Mouse (Mus musculus) hindlimb bud, embryonic 11.5 days (tissue): ENCODE data around the gene Gm19935.

ENCODE experiments used
- DNase-seq: peaks from one replicate; pipeline ENCODE4 v3.0.0-alpha.2; 2012; ENCODE audit warnings: low read depth, low spot score; ENCODE audit errors: extremely low spot score

Gm19935 gene

DNA sequence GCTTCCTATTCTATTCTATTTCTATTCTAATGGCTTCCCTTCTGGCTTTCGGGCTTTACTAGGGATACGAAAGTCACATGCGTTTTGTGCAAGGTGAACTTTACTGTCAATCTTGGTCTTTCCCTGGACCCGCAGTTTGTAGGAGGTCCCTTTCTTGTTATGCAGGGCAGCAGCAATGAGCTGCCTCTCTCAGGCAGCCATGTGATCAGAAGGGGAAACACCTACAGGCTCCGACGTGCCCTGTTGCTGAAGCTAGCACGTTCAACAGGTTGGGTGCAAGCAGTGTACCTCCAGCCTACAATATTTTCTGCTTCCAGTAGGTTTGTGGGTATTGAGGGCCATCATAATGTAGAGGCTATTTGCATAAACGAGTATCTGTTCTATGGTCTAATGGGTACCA, 13.8 kb upstream of the Gm19935 start:
- DNase-seq: no peak

DNA sequence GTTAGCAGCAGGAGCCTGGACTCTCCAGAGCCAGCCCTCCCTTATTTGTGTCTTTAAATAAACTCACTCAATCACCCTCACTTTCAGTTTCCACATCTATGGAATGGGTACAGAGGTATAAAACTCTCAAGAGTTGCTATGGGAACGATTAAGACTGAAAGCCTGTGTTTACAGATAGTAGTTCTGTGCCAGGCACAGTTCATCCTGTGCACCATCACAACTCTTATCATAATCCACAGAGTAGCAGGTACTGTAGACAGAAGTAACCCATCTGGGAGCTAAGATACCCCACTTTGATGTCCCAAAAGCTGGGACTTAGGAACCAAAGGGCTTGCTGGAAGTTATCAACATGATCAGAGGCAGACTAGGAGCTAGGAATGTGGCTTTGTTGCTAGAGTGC, 12.6 kb upstream of the Gm19935 start:
- no peak for DNase-seq

DNA sequence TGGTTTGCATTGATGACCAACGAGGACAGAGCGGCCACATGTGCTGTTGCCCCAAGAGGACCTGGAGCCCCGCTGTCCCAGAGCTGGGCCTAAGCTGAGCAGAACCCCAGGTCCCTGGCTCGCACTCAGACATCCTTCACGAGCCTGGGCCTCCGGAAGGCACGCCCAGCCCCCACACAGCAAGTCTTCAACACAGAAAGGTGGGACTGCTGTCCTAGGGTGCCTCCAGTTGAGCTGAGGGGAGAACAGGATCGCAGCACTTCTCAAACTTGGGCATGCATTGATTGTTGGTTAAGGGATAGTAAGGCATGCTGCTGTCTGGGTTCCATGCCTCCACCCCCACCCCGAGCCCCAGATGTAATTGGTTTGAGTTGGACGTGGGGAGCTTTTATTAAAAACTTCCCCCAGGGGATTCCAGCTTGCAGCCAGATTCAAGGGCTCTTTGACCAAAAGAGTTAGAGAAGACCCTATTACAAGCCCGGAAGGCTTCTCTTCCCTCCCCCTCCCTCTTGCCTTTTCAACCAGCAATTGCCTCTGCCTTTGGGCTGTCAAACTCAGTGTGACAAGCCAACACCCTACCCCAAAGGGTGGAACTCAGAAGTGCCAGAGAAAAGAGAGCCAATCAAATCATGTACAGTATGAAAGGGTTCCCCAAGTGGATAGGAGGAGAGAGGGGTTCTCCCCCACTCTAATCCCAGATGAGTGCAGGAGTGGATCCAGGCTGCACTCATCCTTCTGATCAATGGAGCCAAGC, 12.0 kb upstream of the Gm19935 start:
- DNase-seq: peak; percentile 16

DNA sequence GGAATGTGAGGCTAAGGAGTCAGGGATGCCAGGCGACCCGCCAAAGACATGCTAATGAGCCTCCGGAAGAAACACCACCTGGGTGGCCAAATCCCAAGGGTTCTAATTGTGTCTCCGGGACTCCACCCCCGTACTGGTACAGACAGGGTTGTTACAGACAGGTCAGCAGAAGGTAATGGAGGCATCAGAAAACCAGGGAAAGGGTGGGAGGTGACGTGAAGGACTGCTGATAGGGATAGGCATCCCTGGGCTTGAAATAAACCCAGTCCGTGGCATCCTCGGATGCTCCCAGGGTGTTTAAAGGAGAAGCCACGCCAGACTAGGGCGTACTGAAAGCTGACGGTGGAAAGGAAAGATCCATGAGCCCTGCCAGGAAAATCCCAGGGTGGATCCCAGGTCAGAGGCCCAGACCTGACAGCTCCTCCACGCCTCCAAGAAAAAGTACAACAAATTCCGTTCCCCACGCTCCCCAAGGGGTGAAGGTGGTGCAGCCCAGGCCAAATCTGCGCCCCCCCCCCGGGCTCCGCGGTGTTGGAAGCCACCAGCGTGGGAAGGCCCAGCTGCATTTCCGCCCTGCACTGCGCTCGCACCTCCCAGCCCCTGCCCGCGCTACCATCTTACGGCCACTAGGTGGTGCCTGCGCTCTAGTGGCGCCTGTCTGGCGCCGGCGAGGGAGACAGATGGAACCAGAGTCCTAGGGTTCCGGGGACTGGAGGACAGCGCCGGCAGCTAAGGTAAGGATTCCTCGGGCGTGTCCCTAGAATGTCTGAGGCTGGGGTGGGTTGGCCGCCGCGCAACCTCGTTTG, 11.2 kb upstream of the Gm19935 start, which contains the start of gene Chd9:
Gene Chd9 (plus strand): TSS at position 172 of the 806 bp plus-strand sequence.
- DNase-seq: peak; percentile 72

DNA sequence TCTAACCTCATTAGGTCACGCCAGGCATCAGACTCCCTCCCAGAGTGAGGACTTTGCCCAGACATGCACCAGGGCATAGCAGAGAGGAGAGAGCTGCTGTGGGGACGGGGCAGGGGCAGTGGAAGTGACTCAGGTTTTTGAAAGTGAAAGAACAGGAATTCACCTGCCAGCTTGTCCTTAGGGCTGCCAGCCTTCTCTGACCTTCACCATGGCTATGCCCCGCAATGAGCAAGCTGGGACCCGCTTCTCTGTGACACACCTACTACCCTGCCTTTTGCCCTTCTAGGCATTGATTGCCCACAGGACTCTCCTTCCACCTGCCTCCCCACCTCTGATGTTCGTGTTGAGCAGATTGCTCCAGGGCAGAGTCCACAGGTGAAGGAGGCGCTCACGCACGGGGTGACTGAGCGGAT, 8.3 kb upstream of the Gm19935 start:
- DNase-seq: no peak

DNA sequence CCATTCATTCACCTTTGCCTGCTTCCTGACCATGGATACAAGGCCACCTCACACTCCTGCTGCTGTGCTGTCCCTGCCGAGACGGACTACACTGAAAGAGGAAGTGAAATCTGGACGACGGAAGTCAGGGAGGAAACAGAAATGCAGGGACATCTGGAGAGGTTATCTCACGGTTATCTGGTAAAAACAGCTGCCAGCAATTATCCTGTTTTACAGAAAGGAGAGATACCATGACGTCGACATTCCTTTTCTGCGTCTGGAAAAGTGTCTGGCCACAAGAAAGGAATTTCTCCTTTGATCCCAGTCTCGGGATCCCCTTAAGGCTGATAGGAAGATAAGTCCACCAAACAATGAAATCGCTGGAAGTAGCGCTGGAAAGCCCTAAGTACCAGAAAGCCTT, 5.2 kb upstream of the Gm19935 start:
- no peak for DNase-seq

DNA sequence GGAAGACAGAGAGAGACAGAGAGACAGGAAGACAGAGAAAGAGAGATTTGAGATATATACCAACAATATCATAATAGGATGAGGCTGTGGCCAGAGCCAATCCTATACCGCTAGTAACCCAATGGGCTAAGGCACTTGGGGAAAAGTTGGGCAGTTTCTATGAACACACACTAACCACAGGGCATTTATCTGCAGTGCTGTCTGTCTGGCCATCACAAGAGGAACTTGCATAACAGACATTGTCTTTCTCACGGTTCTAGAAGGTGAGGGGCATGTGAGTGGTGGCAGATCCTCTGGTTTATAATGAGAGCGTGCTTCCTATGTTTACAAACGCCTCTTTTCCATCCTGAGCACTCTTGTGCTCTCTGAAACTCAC, 3.1 kb upstream of the Gm19935 start:
- no peak for DNase-seq

DNA sequence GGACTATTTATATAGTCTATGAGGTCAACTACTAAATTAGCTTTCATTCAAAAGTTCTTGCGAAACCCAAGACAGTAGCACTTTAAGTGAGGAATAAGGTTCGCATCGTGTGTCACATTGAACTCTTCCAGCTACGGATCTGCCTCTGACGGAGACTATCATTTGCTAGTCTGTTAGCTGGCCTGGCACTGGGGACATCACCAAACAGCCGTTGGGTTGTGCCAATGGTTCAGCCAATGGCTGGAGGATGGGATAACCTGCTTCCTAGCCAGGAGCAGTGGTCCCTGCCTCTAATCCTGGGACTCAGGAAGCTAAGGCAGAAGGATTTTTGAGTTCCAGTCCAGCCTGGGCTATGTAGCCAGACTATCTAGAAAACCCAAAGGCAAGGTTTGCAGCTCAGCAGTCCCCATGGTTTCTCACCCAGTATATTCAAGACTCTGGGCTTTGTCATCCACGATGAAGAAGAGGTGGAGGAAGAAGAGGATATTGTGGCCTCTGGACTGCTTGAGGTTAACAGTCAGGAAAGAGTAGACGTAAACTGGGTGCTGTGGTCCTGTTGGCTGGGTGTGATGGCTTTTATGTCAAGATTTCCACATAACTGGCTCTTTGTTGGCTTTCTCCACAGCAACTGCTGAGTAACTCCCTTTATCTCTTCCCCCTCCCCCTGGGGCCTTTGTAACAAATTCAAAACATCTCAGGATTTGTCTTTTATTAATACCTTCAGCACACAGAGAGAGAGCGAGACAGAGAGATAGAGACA, 2.5 kb upstream of the Gm19935 start:
- DNase-seq: no peak

DNA sequence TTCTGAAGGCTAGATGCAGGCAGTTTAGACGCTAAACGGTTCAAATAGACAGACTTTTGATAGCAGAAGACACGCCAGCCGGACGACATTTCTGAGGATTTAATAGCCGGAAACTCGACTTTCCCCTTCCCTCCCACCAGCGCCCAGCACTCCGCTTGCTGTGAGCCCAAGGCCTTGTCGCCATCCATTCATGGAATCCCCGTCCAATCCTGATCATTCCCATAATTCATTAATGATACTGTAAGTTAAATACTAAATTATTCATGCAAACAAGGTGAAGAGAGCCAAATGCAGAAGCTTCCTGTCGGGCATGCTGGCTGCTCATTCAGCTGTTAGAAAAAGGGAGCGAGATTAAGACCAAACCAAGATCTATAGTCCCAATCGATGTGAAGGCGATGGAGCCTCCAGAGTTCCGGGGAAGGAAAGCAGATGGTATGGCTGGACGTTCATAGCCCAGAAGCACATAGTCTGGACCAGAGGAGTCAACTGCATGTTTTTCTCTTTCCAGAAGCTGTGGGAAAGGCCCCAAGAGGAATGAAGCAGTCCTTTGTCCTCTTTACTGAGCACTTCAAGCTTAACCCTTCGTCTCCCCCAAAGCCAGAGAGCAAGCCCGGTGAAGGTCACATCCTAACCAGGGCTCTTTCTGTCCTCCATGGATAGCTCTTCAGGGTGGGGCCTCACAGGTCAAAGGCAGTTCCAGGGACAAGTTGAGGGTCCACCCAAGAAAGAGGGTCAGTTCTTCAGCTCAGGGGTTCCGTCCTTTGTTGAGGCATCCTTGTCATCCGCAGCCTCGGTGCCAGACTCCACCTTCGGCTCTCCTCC, 921 bp downstream of the Gm19935 start:
- DNase-seq: no peak

DNA sequence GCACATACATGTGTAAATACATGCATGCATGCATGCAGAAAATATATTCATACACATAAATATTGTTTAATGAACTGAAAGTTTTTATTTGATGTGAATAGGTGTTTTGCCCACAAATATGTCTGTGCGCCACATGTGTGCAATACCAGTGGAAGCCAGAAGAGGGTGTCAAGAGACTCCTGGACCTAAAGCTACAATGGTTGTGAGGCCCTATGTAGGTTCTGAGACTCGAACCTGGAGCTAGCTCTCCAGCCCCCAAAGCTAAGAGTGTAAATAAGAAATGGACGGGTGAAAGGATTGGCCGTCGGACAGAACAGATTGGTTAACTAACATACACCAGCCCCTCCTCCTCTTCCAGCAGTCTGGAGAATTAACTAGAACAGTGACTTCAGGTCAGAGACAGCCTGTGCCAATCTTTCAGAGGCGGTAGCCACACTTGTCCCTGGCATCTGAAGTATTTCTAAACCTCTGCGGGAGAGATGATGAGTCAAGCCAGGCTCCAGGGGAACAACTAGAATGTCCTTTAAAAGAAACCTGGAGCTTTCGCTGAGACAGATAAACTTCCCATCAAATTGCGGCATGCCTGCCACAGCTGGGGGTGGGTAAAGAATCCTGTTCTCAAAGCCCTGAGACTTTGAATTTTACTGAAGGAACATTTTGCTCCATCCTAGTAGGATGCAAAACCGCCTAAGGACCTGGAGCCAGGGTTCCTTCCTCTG, 3.4 kb downstream of the Gm19935 start:
- DNase-seq: no peak

DNA sequence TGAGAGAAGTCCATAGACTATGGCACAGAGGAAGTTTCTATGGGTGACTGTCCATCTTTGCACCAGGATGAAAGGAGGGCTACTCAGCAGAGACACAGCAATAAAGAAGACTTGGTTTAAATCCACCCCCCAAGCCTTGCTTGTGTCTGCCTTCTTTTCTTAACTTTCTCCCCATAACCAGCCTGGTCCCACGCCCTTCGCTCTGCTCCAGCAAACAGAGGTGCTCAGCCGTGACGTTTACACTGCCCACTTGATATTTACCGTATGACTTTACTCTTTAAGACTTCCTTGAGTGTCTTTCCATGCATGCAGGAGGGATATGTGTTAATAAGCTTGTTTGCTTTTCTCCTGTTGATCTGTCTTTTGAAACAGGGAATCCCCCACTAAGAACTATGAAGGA, 17.7 kb downstream of the Gm19935 start:
- DNase-seq: no peak

DNA sequence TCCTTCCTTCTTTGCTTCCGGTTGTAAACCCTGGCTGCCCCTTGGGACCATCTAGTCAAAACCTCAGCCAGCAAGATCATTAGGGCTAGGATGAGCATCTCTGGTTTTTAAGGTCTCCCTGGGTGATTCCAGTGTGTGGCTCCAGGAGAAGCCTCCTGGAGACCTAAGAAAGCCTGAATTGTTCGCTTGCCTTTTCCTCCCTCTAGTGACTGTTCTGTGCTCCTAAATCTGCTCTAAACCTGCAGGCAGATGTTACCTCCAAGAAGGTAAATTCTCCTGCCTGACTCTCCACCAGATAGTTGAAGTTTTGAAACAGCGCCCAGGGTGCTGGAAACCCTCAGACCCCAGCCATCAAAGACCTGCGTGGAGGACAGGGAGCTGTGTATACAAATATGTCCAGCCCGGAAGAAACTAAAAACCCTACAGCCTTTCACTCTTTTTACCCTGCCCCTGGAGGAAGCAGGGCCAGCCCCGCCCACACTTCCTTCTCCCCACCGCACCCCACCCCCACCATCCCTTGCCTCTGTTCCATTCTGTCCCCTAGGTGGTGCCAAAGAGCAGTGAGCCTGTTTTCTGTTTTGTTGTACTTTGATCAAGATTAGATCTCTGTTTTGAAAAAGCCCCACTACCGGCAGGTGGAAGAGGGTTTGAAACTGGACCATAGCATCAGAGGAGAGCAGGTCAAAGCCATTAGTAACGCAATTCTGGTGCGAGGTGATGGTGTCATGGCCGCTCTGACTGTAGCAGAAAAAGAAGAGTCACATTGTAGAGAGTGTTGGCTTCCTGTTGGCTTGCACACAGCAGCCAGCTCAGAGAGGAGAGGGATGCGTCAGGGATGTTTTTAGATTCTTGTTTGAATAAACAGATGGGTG, 22.0 kb downstream of the Gm19935 start:
- DNase-seq: peak; percentile 50

DNA sequence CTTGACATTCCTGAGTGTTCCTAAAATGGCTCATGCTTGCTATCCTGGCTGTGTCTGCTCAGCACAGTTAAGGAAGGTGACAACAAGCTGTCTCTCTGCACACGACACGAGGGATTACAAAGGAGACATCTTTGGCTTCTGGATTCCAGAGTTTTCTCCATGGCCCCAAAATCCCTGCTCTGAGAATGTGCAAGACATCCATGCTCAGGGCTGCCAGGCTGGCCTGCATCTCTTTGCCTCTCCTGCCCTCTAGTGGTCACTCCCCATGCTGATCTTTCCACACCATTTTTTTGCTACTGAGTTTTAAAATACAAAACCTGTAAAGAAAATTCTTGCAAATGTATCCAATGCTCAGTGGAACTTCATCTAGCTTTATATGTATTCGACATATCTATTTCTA, 23.5 kb downstream of the Gm19935 start:
- peak; percentile 77 for DNase-seq

DNA sequence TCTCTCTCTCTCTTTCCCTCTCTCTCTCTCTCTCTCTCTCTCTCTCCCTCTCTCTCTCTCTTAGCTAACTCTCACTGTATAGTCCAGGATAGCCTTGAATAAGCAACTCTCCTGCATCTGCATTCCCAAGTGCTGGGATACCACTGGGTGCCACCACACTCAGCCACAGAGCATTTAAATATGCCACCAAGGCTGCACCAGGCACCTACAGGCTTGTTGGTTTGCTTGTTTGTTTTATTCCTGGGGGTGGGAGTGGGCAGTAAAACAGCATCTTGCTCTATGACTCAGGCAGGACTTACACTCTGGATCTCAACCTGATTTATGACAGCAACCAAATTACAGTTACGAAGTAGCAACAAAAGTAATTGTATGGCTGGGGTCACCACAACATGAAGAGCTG, 25.6 kb downstream of the Gm19935 start:
- no peak for DNase-seq

DNA sequence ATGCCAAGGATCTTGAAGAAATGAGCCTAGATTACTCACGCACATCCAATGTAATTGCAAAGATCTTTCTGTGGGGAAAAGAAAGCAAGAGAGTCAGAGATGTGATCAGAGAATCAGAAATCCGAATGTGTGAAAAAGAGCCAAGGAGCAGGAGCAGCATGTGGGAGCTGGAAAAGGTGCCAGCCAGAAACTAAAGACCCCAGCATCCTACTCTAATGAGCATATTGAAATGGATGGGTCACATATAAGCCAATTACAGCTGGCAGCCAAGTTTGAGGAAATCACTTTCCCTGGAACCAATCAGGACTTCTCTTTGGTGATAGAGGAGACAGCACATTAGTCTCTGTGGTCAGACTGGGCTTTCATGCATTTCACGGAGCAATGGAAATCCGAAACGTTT, 47.4 kb downstream of the Gm19935 start:
- DNase-seq: no peak
